Mouse (Mus musculus) megakaryocyte, embryonic 14.5 days (primary cell): ENCODE data around the gene Bax.

Experiments
- FLI1 ChIP-seq: IDR thresholded peaks from 2 replicates; pipeline ENCODE4 v1.6.1; 2012; ENCODE audit warnings: low read length, inconsistent platforms, mixed read lengths
- GATA1 ChIP-seq: IDR thresholded peaks from 3 replicates; pipeline ENCODE4 v1.6.1; 2012; ENCODE audit warnings: mixed read lengths, low read length, inconsistent platforms, borderline replicate concordance

DNA sequence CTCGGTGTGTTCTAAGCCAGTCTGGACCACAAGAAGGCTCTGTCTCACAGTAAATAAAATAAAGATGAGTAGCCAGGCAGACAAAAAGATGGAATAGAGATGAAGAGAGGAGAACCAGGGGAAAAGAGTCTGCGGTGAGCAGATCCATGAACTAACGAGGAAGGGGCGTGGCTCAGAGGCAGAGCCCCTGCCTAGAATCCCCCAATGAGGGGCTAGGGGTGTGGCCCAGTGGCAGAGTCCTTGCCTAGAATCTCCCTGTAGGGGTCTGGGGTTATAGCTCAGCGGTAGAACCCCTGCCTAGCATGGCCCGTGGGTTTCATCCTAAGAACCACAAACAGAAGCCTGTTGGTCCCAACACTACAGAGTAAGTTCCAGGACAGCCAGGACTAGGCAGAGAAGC, 29.7 kb downstream of the Bax start:
- TF ChIP-seq GATA1 (no peak), FLI1 (no peak)
